Mouse (Mus musculus) stomach, postnatal 0 days (tissue): ENCODE measurements at regions not wholly inside any gene's neighbourhood (a gene's known extent, or its start where the extent isn't known, plus 50 kb on each side); places are given as distances from the start of the nearest gene placed in this dataset.

Experiments used
- CTCF ChIP-seq: IDR thresholded peaks from 2 replicates; pipeline ENCODE4 v1.5.1; 2016; ENCODE audit warnings: antibody characterized with exemption, low read depth, mild to moderate bottlenecking, moderate library complexity
- EP300 ChIP-seq: optimal IDR thresholded peaks from 2 replicates; pipeline ENCODE3; 2016; ENCODE audit warnings: antibody characterized with exemption

GRCm38 (mm10) chr14:24747796-24748496, 261.0 kb downstream of the Rps24 start:
- no peak for TF ChIP-seq EP300
- TF ChIP-seq CTCF, result no peak
